Mouse (Mus musculus): Measurements from ENCODE around the gene Ndel1.

DNA sequence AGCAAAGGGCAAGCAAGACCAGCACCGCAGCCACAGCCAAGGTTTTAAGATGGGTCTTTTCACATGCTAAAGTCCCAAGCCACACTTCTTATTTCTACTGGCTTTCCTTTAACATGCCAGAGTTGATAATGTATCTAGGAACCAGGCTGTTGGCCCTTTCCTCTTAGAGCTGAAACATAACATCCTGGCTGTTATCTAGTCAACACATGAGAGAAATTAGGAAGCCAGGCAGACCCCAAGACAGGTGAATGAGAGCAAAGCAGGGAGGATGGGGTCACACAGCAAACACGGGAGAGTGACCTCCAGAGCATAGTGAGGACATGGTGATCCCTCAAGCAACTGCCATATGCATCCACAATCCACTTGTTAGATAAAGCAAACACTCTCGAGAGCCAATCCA is 44.9 kb downstream of the Ndel1 start:
- TF ChIP-seq CTCF (IDR thresholded peaks at IDR 0.05; ENCODE audit: control insufficient read depth, insufficient read depth, insufficient read length) = no peak
- no peak for TF ChIP-seq USF1 (IDR thresholded peaks at IDR 0.05; ENCODE audit: low read depth)

Data from C2C12 (cell line).